Mouse (Mus musculus): ENCODE measurements around the gene Rac2. TPM values are rescaled to one million over a fixed set of nuclear protein-coding genes. Genes with fewer than 3 reads are reported as not detected.

Gene Rac2
- polyA plus RNA-seq, 1 experiment from 2014 or later = 7.6 TPM

- no peaks in the 10 kb centered on the region for H3K4me1 ChIP-seq
- H3K9me3 ChIP-seq = no peaks in the 10 kb centered on the region
- 56% methylated on average over 11 of the region's 11 CpGs for WGBS
- no peak overlapping the region for H3K9ac ChIP-seq
- no peaks in the 10 kb centered on the region for H3K27me3 ChIP-seq
- no peaks in the 10 kb centered on the region for H3K36me3 ChIP-seq
- ATAC-seq (ENCODE audit: insufficient number of reproducible peaks, insufficient read depth, low FRiP score, low TSS enrichment) = no peak
- no peak overlapping the region for H3K4me3 ChIP-seq
- no peak overlapping the region for H3K27ac ChIP-seq
- no peak overlapping the region for H3K4me2 ChIP-seq (replicated peaks)
Observed at GRCm38 (mm10) chr15:78559141-78559979, 13.2 kb downstream of the Rac2 start.

- H3K9me3 ChIP-seq = no peaks in the 10 kb centered on the region; the same call in 1 of the 2 replicates
- H3K4me3 ChIP-seq = no peak overlapping the region
- no peaks in the 10 kb centered on the region for H3K4me1 ChIP-seq
- no peaks in the 10 kb centered on the region for H3K36me3 ChIP-seq
- no peaks in the 10 kb centered on the region for H3K27me3 ChIP-seq
- ATAC-seq (ENCODE audit: insufficient number of reproducible peaks, insufficient read depth, low FRiP score, low TSS enrichment) = no peak
- no peak overlapping the region for H3K27ac ChIP-seq
- no peak overlapping the region for H3K4me2 ChIP-seq (replicated peaks)
- no peak overlapping the region for H3K9ac ChIP-seq
- 63% methylated on average over 10 of the region's 10 CpGs for WGBS
Observed at GRCm38 (mm10) chr15:78557693-78558535, 14.7 kb downstream of the Rac2 start.

- no peaks in the 10 kb centered on the region for H3K27me3 ChIP-seq
- peaks cover 4% of the 10 kb centered on the region; the same call in 1 of the 2 replicates for H3K9me3 ChIP-seq
- 49% methylated on average over 25 of the region's 25 CpGs for WGBS
- no peak for ATAC-seq (ENCODE audit: insufficient number of reproducible peaks, insufficient read depth, low FRiP score, low TSS enrichment)
- peak overlapping the region; percentile 6 for H3K4me3 ChIP-seq
- H3K27ac ChIP-seq = no peak overlapping the region
- H3K9ac ChIP-seq = no peak overlapping the region
- H3K36me3 ChIP-seq = no peaks in the 10 kb centered on the region
- no peaks in the 10 kb centered on the region for H3K4me1 ChIP-seq
- peak overlapping the region; percentile 31 for H3K4me2 ChIP-seq (replicated peaks)
Observed at GRCm38 (mm10) chr15:78554545-78555313, 17.9 kb downstream of the Rac2 start.

GRCm38 (mm10) chr15:78549189-78549734 lies 23.3 kb downstream of the Rac2 start:
- ATAC-seq (ENCODE audit: insufficient number of reproducible peaks, insufficient read depth, low FRiP score, low TSS enrichment) = no peak
- Histone ChIP-seq H3K9ac (no peak overlapping the region), H3K4me3 (no peak overlapping the region), H3K4me2 (replicated peaks) (no peak overlapping the region), H3K4me1 (no peaks in the 10 kb centered on the region), H3K9me3 (peaks cover 4% of the 10 kb centered on the region; the same call in 1 of the 2 replicates), H3K27ac (no peak overlapping the region), H3K36me3 (no peaks in the 10 kb centered on the region), H3K27me3 (peaks cover 11% of the 10 kb centered on the region)
- 83% methylated on average over 4 of the region's 4 CpGs for WGBS

- Histone ChIP-seq H3K27ac (no peak overlapping the region), H3K9me3 (peaks cover 4% of the 10 kb centered on the region; the same call in 1 of the 2 replicates), H3K36me3 (no peaks in the 10 kb centered on the region), H3K4me2 (replicated peaks) (no peak overlapping the region), H3K4me3 (no peak overlapping the region), H3K9ac (no peak overlapping the region), H3K27me3 (peaks cover 16% of the 10 kb centered on the region), H3K4me1 (no peaks in the 10 kb centered on the region)
- ATAC-seq (ENCODE audit: insufficient number of reproducible peaks, insufficient read depth, low FRiP score, low TSS enrichment) = no peak
- WGBS = 72% methylated on average over 8 of the region's 8 CpGs
Observed at GRCm38 (mm10) chr15:78548711-78549110, 23.9 kb downstream of the Rac2 start.

- no peak overlapping the region for H3K9ac ChIP-seq
- ATAC-seq (ENCODE audit: insufficient number of reproducible peaks, insufficient read depth, low FRiP score, low TSS enrichment) = no peak
- H3K36me3 ChIP-seq = no peaks in the 10 kb centered on the region
- H3K27ac ChIP-seq = no peak overlapping the region
- H3K4me3 ChIP-seq = no peak overlapping the region
- peaks cover 4% of the 10 kb centered on the region; the same call in 1 of the 2 replicates for H3K9me3 ChIP-seq
- peaks cover 21% of the 10 kb centered on the region for H3K27me3 ChIP-seq
- 26% methylated on average over 3 of the region's 3 CpGs for WGBS
- H3K4me2 ChIP-seq (replicated peaks) = no peak overlapping the region
- no peaks in the 10 kb centered on the region for H3K4me1 ChIP-seq
Observed at GRCm38 (mm10) chr15:78548336-78548665, 24.3 kb downstream of the Rac2 start.

- H3K27ac ChIP-seq = no peak overlapping the region
- H3K9me3 ChIP-seq = 0 out of 2 replicates have a peak, but pooled peaks cover 4% of the 10 kb centered on the region
- no peak for ATAC-seq (ENCODE audit: insufficient number of reproducible peaks, insufficient read depth, low FRiP score, low TSS enrichment)
- H3K4me2 ChIP-seq (replicated peaks) = no peak overlapping the region
- no peak overlapping the region for H3K9ac ChIP-seq
- no peaks in the 10 kb centered on the region for H3K4me1 ChIP-seq
- H3K36me3 ChIP-seq = no peaks in the 10 kb centered on the region
- WGBS = 47% methylated on average over 5 of the region's 5 CpGs
- H3K27me3 ChIP-seq = peaks cover 21% of the 10 kb centered on the region
- no peak overlapping the region for H3K4me3 ChIP-seq
Observed at GRCm38 (mm10) chr15:78547415-78548335, 24.9 kb downstream of the Rac2 start.

GRCm38 (mm10) chr15:78546060-78546459 lies 26.5 kb downstream of the Rac2 start:
- Histone ChIP-seq H3K4me1 (no peaks in the 10 kb centered on the region), H3K4me3 (no peak overlapping the region), H3K4me2 (replicated peaks) (no peak overlapping the region), H3K9ac (no peak overlapping the region), H3K27me3 (peaks cover 21% of the 10 kb centered on the region), H3K9me3 (no peaks in the 10 kb centered on the region), H3K27ac (no peak overlapping the region), H3K36me3 (no peaks in the 10 kb centered on the region)
- no peak for ATAC-seq (ENCODE audit: insufficient number of reproducible peaks, insufficient read depth, low FRiP score, low TSS enrichment)
- 72% methylated on average over 4 of the region's 4 CpGs for WGBS

- H3K9ac ChIP-seq = no peak within 1 kb of the TSS
Observed at GRCm38 (mm10) chr15:78544561-78545001, 28.0 kb downstream of the Rac2 start, which contains the start of gene Sstr3. Gene Sstr3 (minus strand): TSS chr15:78544685.

GRCm38 (mm10) chr15:78544041-78544440 lies 28.5 kb downstream of the Rac2 start:
- H3K27me3 ChIP-seq = peaks cover 35% of the 10 kb centered on the region
- H3K27ac ChIP-seq = no peak overlapping the region
- WGBS = 77% methylated on average over 15 of the region's 15 CpGs
- H3K4me2 ChIP-seq (replicated peaks) = no peak overlapping the region
- H3K9me3 ChIP-seq = no peaks in the 10 kb centered on the region
- no peak overlapping the region for H3K4me3 ChIP-seq
- H3K9ac ChIP-seq = no peak overlapping the region
- H3K36me3 ChIP-seq = no peaks in the 10 kb centered on the region
- ATAC-seq (ENCODE audit: insufficient number of reproducible peaks, insufficient read depth, low FRiP score, low TSS enrichment) = no peak
- no peaks in the 10 kb centered on the region for H3K4me1 ChIP-seq

More at GRCm38 (mm10) chr15:78544561-78545001, 28.0 kb downstream of the Rac2 start, which contains the start of gene Sstr3:
- Histone ChIP-seq H3K4me2 (replicated peaks) (no peak within 1 kb of the TSS), H3K36me3 (no peaks in the 10 kb centered on the region), H3K4me1 (no peaks in the 10 kb centered on the region), H3K27ac (no peak within 1 kb of the TSS), H3K9me3 (no peaks in the 10 kb centered on the region), H3K27me3 (peaks cover 30% of the 10 kb centered on the region), H3K4me3 (no peak within 1 kb of the TSS)
- 17% methylated on average over 14 of the region's 14 CpGs for WGBS
- ATAC-seq (ENCODE audit: insufficient number of reproducible peaks, insufficient read depth, low FRiP score, low TSS enrichment) = no peak
